Comparison of ENCODE assay signal across 13 mouse cellular contexts in genomic region chr14:12388806-12389436, GRCm38 (mm10). TPM values are rescaled to one million over a fixed set of nuclear protein-coding genes. Genes with fewer than 3 reads are reported as not detected.
DNase-seq lines count a peak whose midpoint lies in the region; ATAC-seq lines count a peak whose summit lies in the region.
"Had no signal": no experiment of that assay in that cellular context is flagged by ENCODE, and none has a peak within 500 bp of the region (broad histone marks: within the 10 kb centered on the region; RNA-seq: fewer than 3 reads in every experiment).

No protein-coding gene starts in this region.

- peaks cover 48% of the 10 kb centered on the region for H3K27me3 ChIP-seq in hindbrain, embryonic 15.5 days
- H3K27me3 ChIP-seq in neural tube, embryonic 11.5 days (ENCODE audit: control insufficient read depth, insufficient read depth, low read length): peaks cover 65% of the 10 kb centered on the region
- H3K27me3 ChIP-seq: CH12.LX had no signal

- H3K27ac ChIP-seq in hindbrain, embryonic 15.5 days (replicated peaks): no peak overlapping the region
- no peak overlapping the region for H3K27ac ChIP-seq in neural tube, embryonic 11.5 days (ENCODE audit: low read depth, low read length)

- H3K4me3 ChIP-seq in hindbrain, embryonic 15.5 days: no peak overlapping the region
- no peak overlapping the region for H3K4me3 ChIP-seq in neural tube, embryonic 11.5 days (ENCODE audit: low read depth, low read length)

- no peaks in the 10 kb centered on the region for H3K36me3 ChIP-seq in hindbrain, embryonic 15.5 days
- no peaks in the 10 kb centered on the region for H3K36me3 ChIP-seq in neural tube, embryonic 11.5 days (ENCODE audit: control insufficient read depth, insufficient read depth, low read length)

- WGBS in hindbrain, embryonic 15.5 days: 18% methylated on average over 14 of the region's 14 CpGs
- 3% methylated on average over 14 of the region's 14 CpGs for WGBS in neural tube, embryonic 11.5 days

- peak; percentile 77 for ATAC-seq in cerebellum, adult (ENCODE audit: insufficient number of reproducible peaks, low FRiP score, low TSS enrichment)
- ATAC-seq in hindbrain, embryonic 15.5 days (ENCODE audit: low FRiP score, low read depth): peak; percentile 32; the same call in 1 of the 2 replicates
- ATAC-seq in neural tube, embryonic 11.5 days (ENCODE audit: insufficient read depth, low FRiP score, low TSS enrichment): no peak
- no peak for ATAC-seq in granulocyte monocyte progenitor cell, adult 5-6 weeks (replicated peaks; ENCODE audit: poor library complexity, severe bottlenecking)
- ATAC-seq: lung, postnatal 0 days had no signal

- H3K9ac ChIP-seq in hindbrain, embryonic 15.5 days: no peak overlapping the region
- no peak overlapping the region for H3K9ac ChIP-seq in neural tube, embryonic 11.5 days (ENCODE audit: low read length)

- peak; percentile 47 for DNase-seq in embryo, embryonic 9.5 days (ENCODE audit: extremely low spot score)
- peak; percentile 37 for DNase-seq in neural tube, embryonic 11.5 days (ENCODE audit: low spot score)
- DNase-seq in c-Kit-positive CD71-positive TER-119-positive erythroid progenitor cells, embryonic 14.5 days (ENCODE audit: low spot score): no peak
- DNase-seq in kidney, postnatal 14 days: no peak
- DNase-seq in layer of hippocampus, adult 18-20 months (ENCODE audit: low spot score in 2 of 2): no peak
- DNase-seq: adrenal gland, postnatal 10 days; layer of hippocampus, postnatal 36 days had no signal

- H3K9me3 ChIP-seq in hindbrain, embryonic 15.5 days: no peaks in the 10 kb centered on the region
- H3K9me3 ChIP-seq in neural tube, embryonic 11.5 days (ENCODE audit: control insufficient read depth, low read length): no peaks in the 10 kb centered on the region

- peaks cover 42% of the 10 kb centered on the region for H3K4me1 ChIP-seq in hindbrain, embryonic 15.5 days (replicated peaks)
- peaks cover 11% of the 10 kb centered on the region for H3K4me1 ChIP-seq in neural tube, embryonic 11.5 days (ENCODE audit: control insufficient read depth, insufficient read depth, low read length)

- H3K4me2 ChIP-seq in hindbrain, embryonic 15.5 days: no peak overlapping the region
- H3K4me2 ChIP-seq in neural tube, embryonic 11.5 days (ENCODE audit: low read depth): no peak overlapping the region

RNA-seq across cellular contexts. Expression of gene Fezf2, which starts 40.9 kb away (rescaled TPM):
- 1.2 TPM in 1 of 2 replicates, not detected in the other for polyA plus RNA-seq in hindbrain, embryonic 15.5 days (2015; fragmentation: Nextera tagmentation; extraction: Ambion mirVana)
- polyA plus RNA-seq in neural tube, embryonic 11.5 days (2014; fragmentation: Nextera tagmentation; extraction: Ambion mirVana): not detected in 2 replicates
- not detected in 2 replicates for total RNA-seq in granulocyte monocyte progenitor cell, adult 5-6 weeks (2014; fragmentation: Nextera tagmentation)
- total RNA-seq in granulocyte monocyte progenitor cell, adult 5-6 weeks (2017): not detected in 2 replicates
- 10 to 100 TPM; 47.7 to 55.3 TPM for total RNA-seq in layer of hippocampus, adult 18-20 months (2021)
- total RNA-seq: adrenal gland, postnatal 10 days; CH12.LX; hematopoietic stem cell, adult 5-6 weeks had no signal
- polyA plus RNA-seq: lung, postnatal 0 days had no signal

Comparison
In these comparisons a context has a peak if more than half of its experiments do, and no peak if none do; other contexts are left out.
1. ATAC-seq: peak in cerebellum, adult (single experiment) and hindbrain, embryonic 15.5 days (single experiment); none in neural tube, embryonic 11.5 days (single experiment) and granulocyte monocyte progenitor cell, adult 5-6 weeks (single experiment).
2. DNase-seq: peak in embryo, embryonic 9.5 days (single experiment) and neural tube, embryonic 11.5 days (single experiment); none in c-Kit-positive CD71-positive TER-119-positive erythroid progenitor cells, embryonic 14.5 days (single experiment), kidney, postnatal 14 days (single experiment) and layer of hippocampus, adult 18-20 months (0 of 2).
3. RNA of gene Fezf2, which starts 40.9 kb away (total RNA-seq): 47.7 to 55.3 TPM in layer of hippocampus, adult 18-20 months; not detected in granulocyte monocyte progenitor cell, adult 5-6 weeks; every median in the first group is over 10 times any median in the second.